Mouse (Mus musculus) embryonic facial prominence, embryonic 10.5 days (tissue): ENCODE measurements around the gene Cldn20. TPM values are rescaled to one million over a fixed set of nuclear protein-coding genes. Genes with fewer than 3 reads are reported as not detected.

ENCODE experiments used
- DNase-seq: peaks from one replicate; pipeline ENCODE4 v3.0.0-alpha.2; 2017; ENCODE audit warnings: low spot score
- H3K27ac ChIP-seq: fragments of 300-500 bp; sonication (generic); replicated peaks from 2 replicates; pipeline ENCODE4 v1.5.1; 2016; ENCODE audit warnings: mild to moderate bottlenecking
- H3K27me3 ChIP-seq: fragments of 300-500 bp; sonication (generic); replicated peaks from 2 replicates; pipeline ENCODE4 v1.6.1; 2016; ENCODE audit warnings: low read depth, mild to moderate bottlenecking; ENCODE audit not compliant: poor library complexity, severe bottlenecking
- H3K36me3 ChIP-seq: fragments of 300-500 bp; sonication (generic); replicated peaks from 2 replicates; pipeline ENCODE4 v1.6.1; 2016; ENCODE audit warnings: mild to moderate bottlenecking, moderate library complexity
- H3K4me1 ChIP-seq: fragments of 300-500 bp; sonication (generic); 2 replicates; pipeline ENCODE4 v1.6.1; 2016
- H3K4me3 ChIP-seq: fragments of 300-500 bp; sonication (generic); 2 replicates; pipeline ENCODE4 v1.5.1; 2016; ENCODE audit warnings: mild to moderate bottlenecking, moderate library complexity
- H3K9me3 ChIP-seq: fragments of 300-500 bp; sonication (generic); 2 replicates; pipeline ENCODE4 v1.6.1; 2016; ENCODE audit warnings: mild to moderate bottlenecking
- WGBS: fragments of 180-500 bp; shearing (Covaris S2); methylation state at CpG from one replicate; pipeline ENCODE4 v1.1.7; 2016; 5-methylcytosine and 5-hydroxymethylcytosine counted together
- polyA plus RNA-seq: library from polyadenylated mRNA; unstranded; fragments of >200 nt; fragmentation: Nextera tagmentation; extraction: Ambion mirVana; gene quantifications from 2 replicates; pipeline ENCODE4 v1.2.1, GENCODE M21; 2016

Cldn20 gene
- polyA plus RNA-seq, result not detected in 2 replicates

DNA sequence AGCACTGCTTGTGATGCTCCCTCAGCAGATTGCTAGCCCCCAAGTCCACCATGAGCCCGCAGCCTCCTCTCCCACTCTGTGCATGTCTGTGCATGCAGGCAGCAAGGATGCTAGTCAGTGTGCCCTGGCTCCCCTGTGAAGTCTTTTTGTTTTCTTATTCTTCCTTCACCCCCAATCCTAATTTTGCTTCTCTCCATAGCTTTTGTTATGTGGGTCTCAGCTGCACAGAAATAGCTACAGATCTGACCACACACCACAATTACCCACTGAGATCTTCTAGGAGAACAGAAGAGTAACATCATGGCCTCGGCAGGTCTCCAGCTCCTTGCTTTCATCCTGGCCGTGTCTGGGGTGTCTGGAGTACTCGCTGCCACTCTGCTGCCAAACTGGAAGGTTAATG, at the start of gene Cldn20:
Cldn20 (plus strand) TSS at position 301 of the 400 bp plus-strand sequence.
- DNase-seq, result no peak
- Histone ChIP-seq H3K9me3 (no peaks in the 10 kb centered on the region), H3K4me3 (no peak within 1 kb of the TSS), H3K36me3 (peaks cover 3% of the 10 kb centered on the region; the same call in 1 of the 2 replicates), H3K27ac (no peak within 1 kb of the TSS), H3K27me3 (no peaks in the 10 kb centered on the region), H3K4me1 (no peaks in the 10 kb centered on the region)
- WGBS, result 83% methylated on average over 4 of the region's 4 CpGs

DNA sequence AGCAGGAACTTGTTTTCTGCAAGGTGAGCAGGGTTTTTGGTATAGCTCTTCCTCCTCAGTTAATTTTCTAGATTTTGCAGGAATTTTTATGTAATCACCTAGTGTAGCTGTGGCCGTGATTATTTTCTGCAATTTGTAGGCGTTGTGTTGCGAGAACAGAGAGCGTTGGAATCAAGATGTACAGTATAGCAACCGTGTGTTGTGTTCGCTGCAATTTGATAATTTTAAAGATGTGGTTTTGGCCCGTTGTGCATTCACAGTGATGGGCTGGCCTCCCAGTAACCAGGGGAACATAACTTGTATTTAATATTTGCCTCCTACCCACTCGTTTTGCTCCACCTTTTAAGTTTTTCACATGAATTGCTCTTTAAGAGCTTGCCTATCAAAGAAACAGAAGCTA, 49.3 kb upstream of the Cldn20 start:
- no peak overlapping the region for H3K4me3 ChIP-seq
- WGBS, result 90% methylated on average over 8 of the region's 8 CpGs
- no peak overlapping the region for H3K27ac ChIP-seq
- no peaks in the 10 kb centered on the region; the same call in 1 of the 2 replicates for H3K36me3 ChIP-seq
- no peaks in the 10 kb centered on the region for H3K9me3 ChIP-seq
- DNase-seq, result no peak
- no peaks in the 10 kb centered on the region for H3K27me3 ChIP-seq
- H3K4me1 ChIP-seq, result no peaks in the 10 kb centered on the region

DNA sequence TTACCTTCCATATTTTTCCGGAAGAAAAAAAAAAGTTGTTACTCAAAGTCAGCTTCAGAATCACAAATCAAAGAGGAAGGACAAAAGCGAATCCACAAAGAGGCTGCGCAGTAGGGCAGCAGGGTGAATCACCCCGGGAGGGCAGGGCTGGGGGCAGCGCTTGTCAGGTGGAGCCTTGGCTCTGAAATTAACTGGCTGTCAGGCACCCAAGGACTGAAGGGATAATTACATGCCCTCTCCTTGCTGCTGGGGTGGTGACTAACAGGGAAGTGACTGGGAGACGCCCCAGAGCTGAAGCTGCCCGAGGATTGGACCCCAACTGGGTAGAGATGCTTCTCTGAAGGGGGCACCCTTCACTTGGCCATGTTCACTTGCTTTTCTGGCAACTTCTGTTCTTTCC, 46.5 kb upstream of the Cldn20 start:
- Histone ChIP-seq H3K36me3 (no peaks in the 10 kb centered on the region; the same call in 1 of the 2 replicates), H3K4me1 (no peaks in the 10 kb centered on the region), H3K27ac (no peak overlapping the region), H3K27me3 (no peaks in the 10 kb centered on the region), H3K9me3 (no peaks in the 10 kb centered on the region), H3K4me3 (no peak overlapping the region)
- WGBS, result 69% methylated on average over 7 of the region's 7 CpGs
- DNase-seq, result no peak

DNA sequence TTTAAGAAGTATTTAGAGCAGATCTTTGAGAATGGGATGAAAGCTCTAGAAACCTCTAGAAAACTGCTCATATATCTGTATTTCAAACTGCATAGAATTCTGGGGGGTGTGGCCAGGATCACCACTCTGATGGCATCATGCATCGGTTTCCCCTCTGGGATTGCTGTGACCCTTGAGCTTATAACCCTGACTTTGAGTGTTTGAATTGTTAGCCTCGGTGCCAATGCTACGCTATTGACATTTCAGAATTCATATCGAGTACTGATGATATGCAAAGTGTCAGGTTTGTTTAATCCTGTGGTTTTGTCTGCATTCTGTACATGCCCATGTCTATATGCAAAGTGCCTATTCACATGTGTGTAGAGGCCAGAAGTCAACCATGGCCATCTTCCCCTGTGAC, 45.1 kb upstream of the Cldn20 start:
- whole genome bisulfite sequencing, result 95% methylated on average over 4 of the region's 4 CpGs
- no peaks in the 10 kb centered on the region for H3K27me3 ChIP-seq
- no peak overlapping the region for H3K27ac ChIP-seq
- no peak overlapping the region for H3K4me3 ChIP-seq
- no peak for DNase-seq
- H3K4me1 ChIP-seq, result no peaks in the 10 kb centered on the region
- H3K36me3 ChIP-seq, result no peaks in the 10 kb centered on the region; the same call in 1 of the 2 replicates
- no peaks in the 10 kb centered on the region for H3K9me3 ChIP-seq

- no peaks in the 10 kb centered on the region; the same call in 1 of the 2 replicates for H3K36me3 ChIP-seq
- H3K9me3 ChIP-seq, result no peaks in the 10 kb centered on the region
- H3K27me3 ChIP-seq, result no peaks in the 10 kb centered on the region
- H3K4me3 ChIP-seq, result no peak overlapping the region
- DNase-seq, result no peak
- H3K27ac ChIP-seq, result no peak overlapping the region
- 76% methylated on average over 12 of the region's 12 CpGs for WGBS
- H3K4me1 ChIP-seq, result no peaks in the 10 kb centered on the region
Measured at GRCm38 (mm10) chr17:3487721-3488601, 44.4 kb upstream of the Cldn20 start.

DNA sequence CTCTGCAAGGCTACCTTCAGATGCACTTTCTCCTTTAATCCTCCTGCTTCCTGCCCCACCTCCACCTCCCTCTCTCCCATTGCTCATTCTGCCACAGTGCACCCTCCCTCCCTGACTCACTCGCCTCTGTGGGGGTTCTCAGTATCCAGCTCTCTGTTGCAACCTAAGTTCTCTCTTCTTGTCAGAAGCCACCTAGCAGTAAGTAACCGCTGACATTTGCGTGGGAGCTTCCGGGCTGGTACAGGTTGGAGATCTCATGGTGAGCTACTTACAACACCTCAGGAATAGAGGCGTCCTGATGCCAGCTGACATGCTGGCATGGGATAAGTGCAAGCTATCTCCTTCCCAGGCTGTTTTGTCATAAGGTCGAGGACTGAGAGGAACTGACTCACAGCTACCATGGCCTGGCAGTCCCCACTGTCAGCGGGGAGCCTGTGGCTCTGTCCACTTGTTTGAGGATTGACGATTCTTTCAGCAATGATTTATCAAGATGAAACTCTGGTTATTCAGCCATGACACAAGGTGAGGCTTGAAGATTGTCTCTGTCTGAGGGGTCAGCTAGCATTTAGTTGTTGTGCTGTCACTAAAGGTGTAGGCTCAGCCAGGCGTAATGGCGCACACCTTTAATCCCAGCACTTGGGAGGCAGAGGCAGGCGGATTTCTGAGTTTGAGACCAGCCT, 42.0 kb upstream of the Cldn20 start:
- 86% methylated on average over 11 of the region's 11 CpGs for WGBS
- Histone ChIP-seq H3K9me3 (no peaks in the 10 kb centered on the region), H3K27me3 (no peaks in the 10 kb centered on the region), H3K36me3 (no peaks in the 10 kb centered on the region), H3K4me1 (no peaks in the 10 kb centered on the region), H3K27ac (no peak overlapping the region), H3K4me3 (no peak overlapping the region)
- no peak for DNase-seq

GRCm38 (mm10) chr17:3491065-3491464, 41.3 kb upstream of the Cldn20 start:
- Histone ChIP-seq H3K4me1 (no peaks in the 10 kb centered on the region), H3K27ac (no peak overlapping the region), H3K9me3 (no peaks in the 10 kb centered on the region), H3K27me3 (no peaks in the 10 kb centered on the region), H3K36me3 (no peaks in the 10 kb centered on the region), H3K4me3 (no peak overlapping the region)
- WGBS, result 69% methylated on average over 5 of the region's 5 CpGs
- DNase-seq, result no peak

GRCm38 (mm10) chr17:3491667-3492066, 40.7 kb upstream of the Cldn20 start:
- Histone ChIP-seq H3K27ac (no peak overlapping the region), H3K36me3 (no peaks in the 10 kb centered on the region), H3K4me1 (no peaks in the 10 kb centered on the region), H3K4me3 (no peak overlapping the region), H3K9me3 (no peaks in the 10 kb centered on the region), H3K27me3 (no peaks in the 10 kb centered on the region)
- no peak for DNase-seq
- 93% methylated on average over 6 of the region's 6 CpGs for WGBS

- Histone ChIP-seq H3K27ac (no peak overlapping the region), H3K4me1 (no peaks in the 10 kb centered on the region), H3K4me3 (no peak overlapping the region), H3K36me3 (no peaks in the 10 kb centered on the region), H3K27me3 (no peaks in the 10 kb centered on the region), H3K9me3 (no peaks in the 10 kb centered on the region)
- WGBS, result 50% methylated on average over 2 of the region's 2 CpGs
- no peak for DNase-seq
Measured at GRCm38 (mm10) chr17:3495576-3495975, 36.8 kb upstream of the Cldn20 start.

GRCm38 (mm10) chr17:3496080-3496479, 36.3 kb upstream of the Cldn20 start:
- Histone ChIP-seq H3K9me3 (no peaks in the 10 kb centered on the region), H3K36me3 (no peaks in the 10 kb centered on the region), H3K27ac (no peak overlapping the region), H3K27me3 (no peaks in the 10 kb centered on the region), H3K4me1 (no peaks in the 10 kb centered on the region), H3K4me3 (no peak overlapping the region)
- 91% methylated on average over 3 of the region's 3 CpGs for WGBS
- no peak for DNase-seq

- no peaks in the 10 kb centered on the region for H3K4me1 ChIP-seq
- no peak overlapping the region for H3K27ac ChIP-seq
- H3K27me3 ChIP-seq, result no peaks in the 10 kb centered on the region
- 32% methylated on average over 3 of the region's 3 CpGs for WGBS
- H3K36me3 ChIP-seq, result no peaks in the 10 kb centered on the region
- no peak overlapping the region for H3K4me3 ChIP-seq
- peak; percentile 56 for DNase-seq
- no peaks in the 10 kb centered on the region for H3K9me3 ChIP-seq
Measured at GRCm38 (mm10) chr17:3498086-3498485, 34.3 kb upstream of the Cldn20 start.

GRCm38 (mm10) chr17:3498580-3498979, 33.8 kb upstream of the Cldn20 start:
- Histone ChIP-seq H3K9me3 (no peaks in the 10 kb centered on the region), H3K27ac (no peak overlapping the region), H3K27me3 (no peaks in the 10 kb centered on the region), H3K4me1 (no peaks in the 10 kb centered on the region), H3K4me3 (no peak overlapping the region), H3K36me3 (no peaks in the 10 kb centered on the region)
- 94% methylated on average over 3 of the region's 3 CpGs for WGBS
- no peak for DNase-seq

DNA sequence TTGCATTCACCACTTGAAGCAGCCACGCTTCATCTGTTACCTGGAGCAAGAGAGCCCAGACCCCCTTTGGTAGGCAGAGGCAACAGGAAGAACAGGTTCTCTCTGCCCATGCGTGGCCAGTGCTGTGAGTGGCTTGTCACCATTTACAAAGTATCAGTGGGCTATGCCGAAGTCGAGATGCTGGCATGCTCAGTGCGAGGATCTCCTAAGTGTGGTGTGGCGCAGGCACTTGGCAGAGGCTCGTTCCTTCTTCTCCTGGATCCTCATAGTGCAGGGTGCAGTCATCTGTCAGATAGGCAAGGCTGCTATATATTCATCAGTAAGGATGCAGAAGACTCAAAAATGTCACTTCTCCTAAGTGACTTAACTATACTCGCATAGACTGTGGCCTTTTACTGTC, 32.9 kb upstream of the Cldn20 start:
- H3K4me1 ChIP-seq, result no peaks in the 10 kb centered on the region
- no peaks in the 10 kb centered on the region for H3K36me3 ChIP-seq
- no peaks in the 10 kb centered on the region for H3K9me3 ChIP-seq
- no peak for DNase-seq
- no peaks in the 10 kb centered on the region for H3K27me3 ChIP-seq
- 94% methylated on average over 8 of the region's 8 CpGs for WGBS
- H3K4me3 ChIP-seq, result no peak overlapping the region
- no peak overlapping the region for H3K27ac ChIP-seq
